12 mouse cellular contexts compared by ENCODE assay signal in genomic region chr4:82310924-82311734, GRCm38 (mm10).
DNase-seq lines count a peak whose midpoint lies in the region; ATAC-seq and TF ChIP-seq lines count a peak whose summit lies in the region.
"Had no signal": no experiment of that assay in that cellular context is flagged by ENCODE, and none has a peak within 500 bp of the region (broad histone marks: within the 10 kb centered on the region; RNA-seq: fewer than 3 reads in every experiment).

No protein-coding gene starts in this region.

- 0 out of 2 replicates have a peak, but pooled peaks cover 5% of the 10 kb centered on the region for H3K9me3 ChIP-seq in heart, embryonic 13.5 days

- peaks cover 51% of the 10 kb centered on the region for H3K4me1 ChIP-seq in heart, embryonic 13.5 days

- intact Hi-C loops in left cerebral cortex, adult 2 months (cut with DNase I) = no loop called here

- DNase-seq in heart, postnatal 4 days = no peak
- DNase-seq in left cerebral cortex, adult 2 months (ENCODE audit: extremely low spot score in 1 of 2, low spot score in 2 of 2) = no peak
- no peak for DNase-seq in left cerebral cortex, adult 18-20 months (ENCODE audit: low spot score in 2 of 2)
- peak; percentile 36 for DNase-seq in forelimb bud, embryonic 11.5 days (ENCODE audit: low read depth, low spot score)
- peak; percentile 50 for DNase-seq in mesoderm, embryonic 11.5 days (ENCODE audit: low read depth, low spot score)
- no peak for DNase-seq in c-Kit-positive CD71-positive TER-119-positive erythroid progenitor cells, embryonic 14.5 days (ENCODE audit: low spot score)
- DNase-seq in right cerebral cortex, postnatal 36 days (ENCODE audit: low spot score in 2 of 2) = no peak
- DNase-seq: adrenal gland, postnatal 10 days; cerebellum, adult 9-11 months had no signal

- H3K4me2 ChIP-seq in heart, embryonic 13.5 days = peak overlapping the region; percentile 35; the same call in 1 of the 2 replicates

- TF ChIP-seq CTCF in left cerebral cortex, adult 2 months (IDR thresholded peaks at IDR 0.05) = no peak

- no peak for ATAC-seq in heart, embryonic 13.5 days (ENCODE audit: extremely low read depth, insufficient number of reproducible peaks, low FRiP score, low TSS enrichment)
- ATAC-seq: forebrain, embryonic 14.5 days had no signal

- H3K27me3 ChIP-seq in heart, embryonic 13.5 days (replicated peaks) = no peaks in the 10 kb centered on the region

- WGBS in heart, embryonic 13.5 days = 44% methylated on average over 11 of the region's 11 CpGs

- H3K36me3 ChIP-seq in heart, embryonic 13.5 days = peaks cover 59% of the 10 kb centered on the region
- H3K36me3 ChIP-seq: G1E had no signal

- peak overlapping the region; percentile 88 for H3K27ac ChIP-seq in heart, embryonic 13.5 days (replicated peaks)
- peak overlapping the region; percentile 33; the same call in 1 of the 2 replicates for H3K27ac ChIP-seq in left cerebral cortex, adult 2 months

- H3K4me3 ChIP-seq in heart, embryonic 13.5 days = no peak overlapping the region
- H3K4me3 ChIP-seq in left cerebral cortex, adult 2 months = no peak overlapping the region

- peak overlapping the region; percentile 62 for H3K9ac ChIP-seq in heart, embryonic 13.5 days

Comparison
In these comparisons a context has a peak if more than half of its experiments do, and no peak if none do; other contexts are left out.
1. DNase-seq: peak in forelimb bud, embryonic 11.5 days (single experiment) and mesoderm, embryonic 11.5 days (single experiment); none in heart, postnatal 4 days (single experiment), left cerebral cortex, adult 2 months (0 of 2), left cerebral cortex, adult 18-20 months (0 of 2), c-Kit-positive CD71-positive TER-119-positive erythroid progenitor cells, embryonic 14.5 days (single experiment) and right cerebral cortex, postnatal 36 days (0 of 2).